Mouse (Mus musculus) neural tube, embryonic 12.5 days (tissue): ENCODE measurements around the gene Ergic1. TPM values are rescaled to one million over a fixed set of nuclear protein-coding genes. Genes with fewer than 3 reads are reported as not detected.

Experiments used
- ATAC-seq: fragments of 200-750 bp; cut with Nextera tagmentation; 2 replicates; pipeline ENCODE4 v1.8.0; 2017; ENCODE audit warnings: low read depth, mild to moderate bottlenecking, moderate TSS enrichment, moderate library complexity; ENCODE audit not compliant: low FRiP score
- H3K27ac ChIP-seq: fragments of 300-500 bp; sonication (generic); 2 replicates; pipeline ENCODE4 v1.5.1; 2016
- H3K27me3 ChIP-seq: fragments of 300-500 bp; sonication (generic); replicated peaks from 2 replicates; pipeline ENCODE4 v1.6.1; 2016; ENCODE audit warnings: mild to moderate bottlenecking
- H3K36me3 ChIP-seq: fragments of 300-500 bp; sonication (generic); 2 replicates; pipeline ENCODE4 v1.6.1; 2016; ENCODE audit warnings: mild to moderate bottlenecking
- H3K4me1 ChIP-seq: fragments of 300-500 bp; sonication (generic); 2 replicates; pipeline ENCODE4 v1.6.1; 2016
- H3K4me2 ChIP-seq: fragments of 300-500 bp; sonication (generic); replicated peaks from 2 replicates; pipeline ENCODE4 v1.6.1; 2016; ENCODE audit warnings: mild to moderate bottlenecking
- H3K4me3 ChIP-seq: fragments of 300-500 bp; sonication (generic); 2 replicates; pipeline ENCODE4 v1.5.1; 2016
- H3K9ac ChIP-seq: fragments of 300-500 bp; sonication (generic); 2 replicates; pipeline ENCODE4 v1.6.1; 2016; ENCODE audit warnings: mild to moderate bottlenecking
- H3K9me3 ChIP-seq: fragments of 300-500 bp; sonication (generic); 2 replicates; pipeline ENCODE4 v1.6.1; 2016; ENCODE audit warnings: mild to moderate bottlenecking
- WGBS: fragments of 180-500 bp; shearing (Covaris S2); methylation state at CpG from one replicate; pipeline ENCODE4 v1.1.7; 2016; 5-methylcytosine and 5-hydroxymethylcytosine counted together
- polyA plus RNA-seq: library from polyadenylated mRNA; unstranded; fragments of >200 nt; fragmentation: Nextera tagmentation; extraction: Ambion mirVana; gene quantifications from 2 replicates; pipeline ENCODE4 v1.2.1, GENCODE M21; 2016

The Ergic1 gene
- polyA plus RNA-seq, 1 experiment from 2014 or later, result 85.1 TPM

DNA sequence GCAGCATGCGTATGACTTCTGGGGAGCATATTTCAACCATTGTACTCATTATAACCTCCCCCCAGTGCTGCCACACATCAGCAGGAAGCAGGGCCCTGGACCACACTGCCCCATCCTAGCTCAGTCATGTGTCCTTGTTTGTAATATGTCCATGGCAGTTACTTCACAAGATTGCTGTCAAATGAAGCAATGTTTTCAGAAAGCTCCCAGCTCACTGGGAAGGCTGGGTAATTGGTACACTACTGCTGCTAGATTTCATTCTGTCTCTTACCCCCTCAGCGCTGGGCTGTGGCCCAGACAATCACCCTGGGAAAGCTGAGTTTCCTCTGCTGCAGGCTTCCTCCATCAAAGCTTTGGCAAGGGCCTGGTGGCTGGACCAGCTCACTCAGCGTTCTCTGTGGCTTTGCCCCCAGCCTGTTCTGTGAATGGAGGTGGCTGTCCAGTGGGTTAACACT lies 79.0 kb downstream of the Ergic1 start:
- no peak for ATAC-seq
- no peaks in the 10 kb centered on the region for H3K9me3 ChIP-seq
- no peak overlapping the region for H3K27ac ChIP-seq
- H3K27me3 ChIP-seq, result no peaks in the 10 kb centered on the region
- H3K4me1 ChIP-seq, result peaks cover 14% of the 10 kb centered on the region
- H3K36me3 ChIP-seq, result peaks cover 82% of the 10 kb centered on the region
- no peak overlapping the region for H3K9ac ChIP-seq
- no peak overlapping the region for H3K4me2 ChIP-seq
- no peak overlapping the region for H3K4me3 ChIP-seq
- 98% methylated on average over 3 of the region's 3 CpGs for WGBS

DNA sequence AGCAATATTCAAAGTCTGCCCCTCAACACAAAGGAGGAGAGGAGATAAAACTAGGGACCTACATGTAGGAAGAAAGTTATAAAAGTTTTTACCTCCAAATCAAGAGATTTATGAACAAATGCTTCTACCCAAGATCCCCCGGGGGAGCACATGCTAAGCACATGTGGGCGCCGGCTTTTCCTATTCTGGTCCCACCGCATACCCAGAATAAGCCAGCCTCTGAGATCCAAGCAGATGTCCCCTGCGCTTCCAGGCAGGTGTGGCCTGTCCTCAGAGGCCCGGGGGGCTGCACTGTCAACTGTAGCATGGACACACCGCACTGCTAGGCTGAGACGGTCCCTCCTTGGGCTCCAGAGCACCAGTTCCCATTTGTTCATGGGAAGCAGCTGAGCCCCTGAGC lies 82.2 kb downstream of the Ergic1 start:
- no peak for ATAC-seq
- WGBS, result over 99% methylated on average over 8 of the region's 8 CpGs
- peaks cover 89% of the 10 kb centered on the region for H3K36me3 ChIP-seq

DNA sequence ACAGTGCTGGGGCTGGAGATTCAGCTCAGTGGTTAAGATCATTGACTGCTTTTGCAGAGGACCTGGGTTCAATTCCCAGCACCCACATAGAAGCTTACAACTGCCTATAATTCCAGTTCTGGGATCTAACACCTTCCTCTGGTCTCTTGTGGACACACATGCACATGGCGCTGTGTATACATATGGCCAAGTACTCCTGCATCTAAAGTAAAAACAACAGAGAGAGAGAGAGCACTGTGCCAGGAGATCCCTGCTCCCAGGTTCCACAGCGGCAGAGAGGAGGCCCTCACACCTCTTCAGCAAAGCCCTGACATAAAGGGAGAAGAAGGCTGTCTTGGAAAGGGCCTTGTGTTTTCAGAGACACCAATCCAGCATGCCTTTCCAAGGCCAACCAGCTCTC lies 82.7 kb downstream of the Ergic1 start:
- no peak overlapping the region for H3K4me3 ChIP-seq
- H3K36me3 ChIP-seq, result peaks cover 85% of the 10 kb centered on the region
- WGBS, result 91% methylated on average over 2 of the region's 2 CpGs
- no peak overlapping the region for H3K9ac ChIP-seq
- no peak overlapping the region for H3K4me2 ChIP-seq
- H3K4me1 ChIP-seq, result peaks cover 14% of the 10 kb centered on the region
- no peaks in the 10 kb centered on the region for H3K9me3 ChIP-seq
- no peak for ATAC-seq
- H3K27ac ChIP-seq, result no peak overlapping the region
- H3K27me3 ChIP-seq, result no peaks in the 10 kb centered on the region

More for the DNA sequence above, 82.2 kb downstream of the Ergic1 start:
- Histone ChIP-seq H3K27me3 (no peaks in the 10 kb centered on the region), H3K27ac (no peak overlapping the region), H3K4me1 (peaks cover 14% of the 10 kb centered on the region), H3K9ac (no peak overlapping the region), H3K4me3 (no peak overlapping the region), H3K4me2 (no peak overlapping the region), H3K9me3 (no peaks in the 10 kb centered on the region)

DNA sequence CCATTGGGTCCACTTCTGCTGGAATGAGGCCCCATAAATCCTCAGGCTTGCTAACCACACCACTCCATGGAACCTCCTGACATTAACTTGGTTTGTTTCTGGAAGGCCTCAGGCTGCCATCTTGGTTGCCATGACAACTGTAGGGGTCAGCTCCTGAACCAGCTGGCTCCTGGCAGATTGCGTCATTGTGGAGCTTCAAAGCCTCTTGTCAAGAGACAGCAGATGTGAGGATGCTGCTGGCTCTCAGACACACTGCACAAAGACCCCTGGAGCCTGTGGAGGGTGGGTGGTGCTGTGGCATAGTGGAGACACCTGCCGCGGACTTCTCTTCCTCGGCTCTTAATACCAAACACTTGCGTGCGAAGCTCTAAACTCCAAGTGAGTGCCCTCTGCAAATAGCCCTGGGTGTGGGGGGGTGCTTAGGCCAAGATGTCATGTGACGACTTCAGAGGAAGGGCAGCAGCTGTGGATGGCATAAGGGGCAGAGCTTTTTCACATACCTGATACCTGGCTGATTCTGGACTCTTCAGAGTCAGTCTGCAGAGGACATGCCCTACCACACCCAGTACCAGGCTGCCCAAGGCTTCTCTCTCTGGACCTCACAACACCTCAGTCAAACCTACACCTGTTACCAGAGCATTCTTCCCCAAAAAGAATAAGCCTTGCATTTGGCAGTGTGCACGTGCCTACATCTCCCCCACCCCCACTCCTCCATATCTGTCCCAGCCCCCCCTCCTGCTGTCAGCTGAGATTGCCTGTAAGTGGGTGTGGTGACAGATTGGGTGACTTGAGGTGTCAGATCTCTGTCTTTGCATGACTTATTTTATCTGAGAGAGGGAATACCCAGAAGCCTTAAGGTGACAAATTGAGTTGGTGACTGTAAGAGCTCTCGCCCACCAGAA lies 83.5 kb downstream of the Ergic1 start:
- H3K4me2 ChIP-seq, result no peak overlapping the region
- peak; percentile 79 for ATAC-seq
- no peaks in the 10 kb centered on the region for H3K27me3 ChIP-seq
- WGBS, result 51% methylated on average over 9 of the region's 9 CpGs
- no peak overlapping the region for H3K27ac ChIP-seq
- H3K4me1 ChIP-seq, result peaks cover 14% of the 10 kb centered on the region
- H3K9ac ChIP-seq, result no peak overlapping the region
- no peak overlapping the region for H3K4me3 ChIP-seq
- peaks cover 79% of the 10 kb centered on the region for H3K36me3 ChIP-seq
- no peaks in the 10 kb centered on the region for H3K9me3 ChIP-seq

DNA sequence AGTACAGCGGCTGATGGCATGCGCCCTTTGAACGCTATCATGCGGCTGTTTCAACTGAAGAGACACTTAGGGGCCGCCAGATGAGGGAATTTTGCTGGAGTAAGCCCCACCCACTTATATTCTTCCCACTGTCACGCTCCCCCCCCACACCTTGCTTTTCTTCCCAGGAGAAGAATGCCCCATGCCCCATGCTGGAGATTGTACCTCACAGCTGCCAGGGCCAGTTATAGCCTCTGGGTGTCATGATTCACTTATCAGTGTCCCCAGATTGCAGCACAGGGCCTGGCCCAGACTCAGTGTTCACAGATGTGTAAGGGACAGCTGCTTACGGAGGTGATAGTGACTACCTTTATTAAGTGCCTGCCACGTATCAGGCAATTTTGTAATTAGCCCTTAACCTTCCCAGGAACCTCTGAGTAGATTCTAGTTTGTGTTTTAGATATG lies 84.1 kb downstream of the Ergic1 start:
- Histone ChIP-seq H3K36me3 (peaks cover 75% of the 10 kb centered on the region), H3K9ac (no peak overlapping the region), H3K9me3 (no peaks in the 10 kb centered on the region), H3K4me3 (no peak overlapping the region), H3K27ac (no peak overlapping the region), H3K27me3 (no peaks in the 10 kb centered on the region), H3K4me1 (peaks cover 14% of the 10 kb centered on the region), H3K4me2 (no peak overlapping the region)
- ATAC-seq, result no peak
- WGBS, result 90% methylated on average over 8 of the region's 8 CpGs

DNA sequence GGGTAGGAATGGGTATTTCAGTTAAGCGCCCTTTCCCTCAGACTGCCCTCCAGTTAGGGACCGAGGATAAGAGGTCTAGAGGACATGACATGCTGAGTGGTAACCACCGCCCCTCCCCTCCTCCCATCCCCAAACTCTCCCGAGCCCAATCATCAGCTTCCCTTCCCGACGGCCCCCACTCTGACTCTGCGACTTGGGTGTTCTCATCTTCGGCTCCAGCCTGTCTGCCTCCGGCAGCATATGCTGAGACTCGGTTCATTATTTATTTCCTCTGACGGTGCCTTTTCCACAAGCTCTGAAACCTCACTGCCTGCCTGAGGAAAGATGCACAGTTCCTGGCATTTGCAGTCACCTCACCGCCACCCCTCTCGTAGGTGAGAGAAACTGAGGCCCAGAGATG lies 86.0 kb downstream of the Ergic1 start:
- Histone ChIP-seq H3K36me3 (peaks cover 58% of the 10 kb centered on the region), H3K9ac (0 out of 2 replicates have a peak overlapping the region, but pooled peaks have one; percentile 13), H3K4me1 (peaks cover 14% of the 10 kb centered on the region), H3K9me3 (no peaks in the 10 kb centered on the region), H3K4me2 (no peak overlapping the region), H3K27me3 (no peaks in the 10 kb centered on the region), H3K4me3 (no peak overlapping the region), H3K27ac (no peak overlapping the region)
- WGBS, result 80% methylated on average over 13 of the region's 13 CpGs
- no peak for ATAC-seq

DNA sequence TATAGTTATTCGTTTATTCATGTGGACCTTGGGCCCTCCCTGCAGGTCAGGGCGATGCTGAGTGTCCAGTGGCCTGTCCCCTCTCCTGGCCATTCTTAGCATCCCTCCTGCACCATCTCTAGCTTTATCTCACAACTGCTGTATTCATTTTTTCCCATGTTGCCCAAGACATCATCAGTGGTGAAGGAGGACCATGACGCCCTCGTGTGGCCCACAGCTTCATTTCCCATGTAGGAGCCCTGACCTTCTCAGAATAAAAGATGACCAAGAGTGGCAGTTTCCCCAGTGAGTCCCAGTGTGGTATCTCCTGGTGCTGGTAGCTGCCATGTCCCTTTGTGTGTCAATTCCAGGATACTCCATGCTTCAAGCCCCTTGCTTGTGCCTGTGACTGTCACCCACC lies 88.3 kb downstream of the Ergic1 start:
- Histone ChIP-seq H3K36me3 (peaks cover 53% of the 10 kb centered on the region), H3K4me1 (peaks cover 6% of the 10 kb centered on the region), H3K4me2 (no peak overlapping the region), H3K9me3 (no peaks in the 10 kb centered on the region), H3K4me3 (no peak overlapping the region), H3K9ac (no peak overlapping the region), H3K27ac (no peak overlapping the region), H3K27me3 (no peaks in the 10 kb centered on the region)
- 84% methylated on average over 4 of the region's 4 CpGs for WGBS
- no peak for ATAC-seq

DNA sequence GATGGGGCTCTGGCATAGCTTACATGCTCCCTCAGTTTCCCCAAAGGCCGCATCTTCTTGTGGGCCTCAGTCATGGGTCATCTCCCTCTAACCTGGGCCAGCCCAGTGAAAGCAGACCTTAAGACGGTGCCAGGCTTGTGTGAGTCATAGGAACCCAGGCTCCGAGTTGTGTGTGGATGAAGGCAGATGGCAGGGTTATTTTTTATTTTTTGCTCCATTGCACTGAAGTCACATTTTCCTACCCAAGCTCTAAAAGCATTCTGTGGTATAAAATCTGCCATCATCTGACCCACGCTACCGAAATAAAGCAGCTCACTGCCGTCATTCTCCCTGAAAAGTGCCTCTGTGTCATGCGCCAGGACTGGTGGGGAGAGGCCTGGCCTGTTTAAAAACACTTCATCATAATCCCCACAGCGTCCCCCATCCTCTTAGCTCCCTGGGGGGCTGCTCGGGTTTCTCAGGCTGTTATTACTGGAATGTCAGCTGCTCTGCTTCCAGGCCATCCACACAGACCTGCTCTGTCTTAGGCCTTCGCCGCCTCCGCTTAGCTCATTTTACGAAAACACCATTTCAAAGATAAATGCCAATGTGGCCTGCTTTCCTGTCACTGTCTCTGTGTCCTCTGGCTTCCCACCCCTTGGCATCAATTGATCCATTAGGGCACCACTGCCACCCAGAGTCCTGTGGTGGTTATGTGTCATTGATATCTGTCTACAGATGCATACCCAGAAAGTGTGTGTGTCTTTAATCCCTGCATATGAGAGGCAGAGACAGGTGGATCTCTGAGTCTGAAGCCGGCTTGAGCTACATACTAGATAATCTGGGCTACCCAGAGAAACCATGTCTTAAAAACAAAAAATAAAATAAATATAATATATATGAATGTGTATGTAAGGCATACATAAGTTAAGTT lies 89.4 kb downstream of the Ergic1 start:
- no peaks in the 10 kb centered on the region for H3K9me3 ChIP-seq
- H3K27ac ChIP-seq, result no peak overlapping the region
- H3K4me3 ChIP-seq, result no peak overlapping the region
- H3K9ac ChIP-seq, result no peak overlapping the region
- 77% methylated on average over 14 of the region's 14 CpGs for WGBS
- ATAC-seq, result no peak
- no peaks in the 10 kb centered on the region for H3K27me3 ChIP-seq
- H3K4me1 ChIP-seq, result no peaks in the 10 kb centered on the region
- no peak overlapping the region for H3K4me2 ChIP-seq
- H3K36me3 ChIP-seq, result peaks cover 56% of the 10 kb centered on the region

DNA sequence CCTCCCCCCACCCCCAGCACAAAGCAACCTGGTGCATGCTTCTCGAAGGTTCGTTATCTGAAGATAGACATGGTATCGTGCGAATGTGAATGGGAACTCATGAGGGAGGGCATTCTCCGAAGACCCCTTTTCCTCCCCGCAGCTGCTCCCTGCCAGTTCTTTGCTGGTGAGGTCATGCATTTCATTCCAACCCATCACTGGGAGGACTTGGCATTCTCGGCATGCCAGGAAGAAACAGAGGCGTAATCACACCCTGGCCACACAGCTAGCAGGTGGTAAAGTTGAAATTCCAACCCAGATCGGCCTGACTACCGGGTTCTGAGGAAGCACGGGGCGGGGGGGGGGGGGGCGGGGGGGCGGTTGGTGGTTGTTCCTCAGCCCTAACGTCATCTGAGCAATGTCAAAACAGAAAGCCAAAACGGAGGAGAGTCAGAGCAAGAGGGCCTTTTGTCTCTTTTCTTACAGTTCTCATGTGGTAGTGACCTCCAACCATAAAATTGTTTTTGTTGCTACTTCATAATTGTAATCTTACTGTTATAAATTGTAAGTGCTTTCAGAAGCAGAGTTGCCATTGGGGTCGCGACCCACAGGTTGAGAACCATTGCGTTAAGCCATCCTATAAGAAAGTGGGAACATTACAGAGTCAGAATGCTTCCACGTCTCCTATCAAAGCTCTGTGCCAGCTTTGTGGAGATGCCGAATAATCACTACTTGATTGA lies 97.7 kb downstream of the Ergic1 start:
- no peak for ATAC-seq
- H3K27ac ChIP-seq, result no peak overlapping the region
- no peak overlapping the region for H3K9ac ChIP-seq

DNA sequence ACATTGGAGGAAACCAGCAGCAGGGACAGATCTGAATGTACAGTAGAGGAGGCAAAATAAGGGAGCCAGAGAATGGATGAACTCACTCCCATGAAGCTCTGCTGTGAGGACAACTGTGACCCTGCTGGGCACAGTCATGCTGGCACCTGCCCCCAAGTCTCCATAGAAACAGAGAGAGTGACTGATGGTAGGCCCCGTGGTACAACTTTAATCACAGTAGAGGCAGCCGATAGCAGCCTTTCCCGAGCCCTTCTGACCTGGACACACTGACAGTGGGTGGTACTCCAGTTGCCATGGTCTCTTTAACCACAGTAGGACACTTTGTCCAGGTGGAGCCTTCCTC lies 98.3 kb downstream of the Ergic1 start:
- ATAC-seq, result no peak
- no peak overlapping the region for H3K9ac ChIP-seq
- no peaks in the 10 kb centered on the region for H3K9me3 ChIP-seq
- H3K4me2 ChIP-seq, result no peak overlapping the region
- 41% methylated on average over 3 of the region's 3 CpGs for WGBS
- no peak overlapping the region for H3K27ac ChIP-seq
- H3K27me3 ChIP-seq, result no peaks in the 10 kb centered on the region
- peaks cover 29% of the 10 kb centered on the region for H3K36me3 ChIP-seq
- H3K4me3 ChIP-seq, result no peak overlapping the region
- H3K4me1 ChIP-seq, result peaks cover 21% of the 10 kb centered on the region

More for the DNA sequence above, 97.7 kb downstream of the Ergic1 start:
- Histone ChIP-seq H3K9me3 (no peaks in the 10 kb centered on the region), H3K4me2 (no peak overlapping the region), H3K4me3 (no peak overlapping the region), H3K36me3 (peaks cover 34% of the 10 kb centered on the region), H3K27me3 (no peaks in the 10 kb centered on the region), H3K4me1 (peaks cover 21% of the 10 kb centered on the region)
- 49% methylated on average over 20 of the region's 21 CpGs for WGBS

DNA sequence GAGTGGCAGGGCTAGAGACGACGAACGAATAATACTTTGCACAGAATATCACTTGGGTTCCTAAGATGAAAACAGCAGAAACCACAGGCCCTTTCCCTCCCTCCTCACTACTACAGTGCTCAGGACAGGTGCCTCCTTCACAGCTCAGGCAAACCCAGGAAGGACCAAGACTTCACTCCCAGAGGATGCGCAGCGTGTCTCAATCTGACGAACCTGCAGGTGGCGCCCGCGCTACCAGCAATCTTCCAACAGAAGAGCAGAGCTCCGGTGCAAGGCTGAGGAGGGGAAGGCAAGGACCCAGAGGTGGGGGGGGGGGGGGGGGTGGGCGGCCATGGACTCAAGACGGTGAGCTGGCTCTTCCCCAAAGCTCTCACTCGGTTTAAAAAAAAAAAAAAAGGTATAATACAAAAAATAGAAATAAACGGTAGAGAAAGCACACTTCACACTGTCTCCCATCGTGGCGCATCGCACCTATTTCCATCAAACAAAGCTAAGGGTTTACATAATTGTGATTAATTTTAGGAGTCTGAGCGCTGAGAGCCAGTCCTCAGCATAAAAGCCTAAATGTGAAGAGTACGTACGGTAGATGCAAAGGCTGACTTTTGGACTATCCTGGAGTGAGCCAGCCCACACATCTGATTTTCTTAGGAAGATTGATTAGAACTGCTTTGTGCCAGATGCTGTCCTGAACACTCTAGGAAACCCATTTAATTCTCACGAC lies 99.1 kb downstream of the Ergic1 start:
- H3K4me2 ChIP-seq, result 0 out of 2 replicates have a peak overlapping the region, but pooled peaks have one; percentile 29
- no peaks in the 10 kb centered on the region for H3K27me3 ChIP-seq
- no peak overlapping the region for H3K4me3 ChIP-seq
- WGBS, result 30% methylated on average over 19 of the region's 21 CpGs
- H3K9me3 ChIP-seq, result no peaks in the 10 kb centered on the region
- peak; percentile 49; the same call in 1 of the 2 replicates for ATAC-seq
- peaks cover 21% of the 10 kb centered on the region for H3K4me1 ChIP-seq
- no peak overlapping the region for H3K9ac ChIP-seq
- no peak overlapping the region for H3K27ac ChIP-seq
- H3K36me3 ChIP-seq, result peaks cover 22% of the 10 kb centered on the region
